Mouse (Mus musculus) lung, embryonic 14.5 days (tissue): Measurements from ENCODE around the gene Rfx3. TPM values are rescaled to one million over a fixed set of nuclear protein-coding genes. Genes with fewer than 3 reads are reported as not detected.

Experiments used
- ATAC-seq: fragments of 200-750 bp; cut with Nextera tagmentation; 2 replicates; pipeline ENCODE4 v1.8.0; 2017; ENCODE audit warnings: mild to moderate bottlenecking, moderate TSS enrichment, moderate library complexity; ENCODE audit not compliant: insufficient read depth
- DNase-seq: peaks from one replicate; pipeline ENCODE4 v3.0.0-alpha.2; 2015
- H3K27ac ChIP-seq: fragments of 300-500 bp; sonication (generic); 2 replicates; pipeline ENCODE4 v1.5.1; 2014; ENCODE audit warnings: low read depth, mild to moderate bottlenecking, moderate library complexity
- H3K27me3 ChIP-seq: fragments of 300-500 bp; sonication (generic); 2 replicates; pipeline ENCODE4 v1.6.1; 2014; ENCODE audit warnings: low read length, control low read depth; ENCODE audit not compliant: insufficient read depth
- H3K36me3 ChIP-seq: fragments of 300-500 bp; sonication (generic); 2 replicates; pipeline ENCODE4 v1.6.1; 2014; ENCODE audit warnings: control low read depth; ENCODE audit not compliant: insufficient read depth
- H3K4me1 ChIP-seq: fragments of 300-500 bp; sonication (generic); 2 replicates; pipeline ENCODE4 v1.6.1; 2014; ENCODE audit warnings: antibody characterized with exemption, control low read depth; ENCODE audit not compliant: insufficient read depth
- H3K4me2 ChIP-seq: fragments of 300-500 bp; sonication (generic); 2 replicates; pipeline ENCODE4 v1.6.1; 2014; ENCODE audit warnings: mild to moderate bottlenecking
- H3K4me3 ChIP-seq: fragments of 300-500 bp; sonication (generic); 2 replicates; pipeline ENCODE4 v1.5.1; 2014; ENCODE audit warnings: low read depth, low read length
- H3K9ac ChIP-seq: fragments of 300-500 bp; sonication (generic); 2 replicates; pipeline ENCODE4 v1.6.1; 2014
- H3K9me3 ChIP-seq: fragments of 300-500 bp; sonication (generic); 2 replicates; pipeline ENCODE4 v1.6.1; 2016; ENCODE audit warnings: low read depth, low read length, control low read depth
- CTCF ChIP-seq: IDR thresholded peaks from 2 replicates; pipeline ENCODE4 v1.5.1; 2016; ENCODE audit warnings: antibody characterized with exemption, low read depth
- WGBS: fragments of 180-500 bp; shearing (Covaris S2); extraction: QIAGEN DNeasy Blood & Tissue Kit; methylation state at CpG from one replicate; pipeline ENCODE4 v1.1.7; 2014; 5-methylcytosine and 5-hydroxymethylcytosine counted together
- polyA plus RNA-seq: library from polyadenylated mRNA; unstranded; fragments of >200 nt; fragmentation: Nextera tagmentation; extraction: Ambion mirVana; gene quantifications from 2 replicates; pipeline ENCODE4 v1.2.1, GENCODE M21; 2014

The Rfx3 gene
- polyA plus RNA-seq, 1 experiment from 2014 or later, result 14.8 TPM

DNA sequence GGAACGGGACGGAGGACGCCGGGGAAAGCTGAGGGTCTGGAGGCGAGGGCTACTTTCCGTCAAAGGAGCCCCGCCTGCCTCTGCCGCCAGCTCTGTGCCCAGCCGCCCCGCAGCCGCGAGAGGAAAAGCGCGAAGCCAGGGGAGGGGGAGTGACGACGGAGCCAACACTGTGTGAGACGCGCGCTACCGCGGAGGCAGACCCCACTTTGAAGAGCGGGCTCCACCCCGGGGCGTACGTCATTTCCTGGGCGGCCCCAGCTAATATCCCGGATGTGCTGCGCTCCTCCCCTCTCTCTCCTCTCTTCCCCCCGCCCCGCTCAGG lies 391 bp upstream of the Rfx3 start:
- ATAC-seq (peak; percentile 98), DNase-seq (peak; percentile 98)
- Histone ChIP-seq H3K9ac (peak overlapping the region; percentile 92), H3K27ac (peak overlapping the region; percentile 100), H3K27me3 (no peaks in the 10 kb centered on the region), H3K4me2 (peak overlapping the region; percentile 85), H3K4me1 (no peaks in the 10 kb centered on the region; the same call in 1 of the 2 replicates), H3K9me3 (no peaks in the 10 kb centered on the region), H3K36me3 (no peaks in the 10 kb centered on the region), H3K4me3 (peak overlapping the region; percentile 75)
- no peak for TF ChIP-seq CTCF
- WGBS, result 0% methylated on average over 27 of the region's 30 CpGs

DNA sequence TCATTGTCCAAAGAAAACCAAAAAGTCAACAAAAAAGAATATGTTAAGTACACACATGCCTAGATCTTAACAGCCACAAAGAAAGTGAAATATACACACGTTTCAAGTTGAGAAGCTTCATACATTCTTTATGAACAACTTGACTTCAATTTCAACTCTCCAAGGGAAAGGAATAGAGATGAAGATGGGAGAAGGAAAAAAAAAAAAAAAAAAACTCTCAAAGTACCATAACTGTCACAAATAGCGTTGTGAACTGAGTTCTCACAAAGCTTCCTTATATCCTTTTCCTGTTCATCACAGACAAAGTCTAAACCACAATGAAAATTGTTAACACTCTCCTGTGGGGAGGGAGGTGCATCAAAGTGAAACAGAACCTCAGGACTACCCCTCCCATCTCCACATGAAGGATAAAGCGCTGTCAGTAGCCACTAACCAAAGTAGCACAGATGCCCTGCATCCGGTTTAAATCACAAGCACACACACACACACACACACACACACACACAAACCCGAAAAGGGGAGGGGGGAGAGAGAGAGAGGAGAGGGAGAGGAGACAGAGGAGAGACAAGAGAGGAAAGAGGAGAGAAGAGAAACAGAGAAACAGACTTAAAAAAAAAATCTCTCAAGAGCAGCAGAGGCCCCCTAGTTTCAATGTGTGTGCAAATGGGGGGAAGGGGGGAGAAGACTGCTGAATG lies 1.2 kb downstream of the Rfx3 start:
- DNase-seq (peak; percentile 57), ATAC-seq (no peak)
- TF ChIP-seq CTCF, result no peak
- under 1% methylated on average over 5 of the region's 5 CpGs for WGBS
- H3K36me3 ChIP-seq, result no peaks in the 10 kb centered on the region
- peak overlapping the region; percentile 100 for H3K27ac ChIP-seq
- H3K9me3 ChIP-seq, result no peaks in the 10 kb centered on the region
- H3K27me3 ChIP-seq, result no peaks in the 10 kb centered on the region
- peak overlapping the region; percentile 78 for H3K4me2 ChIP-seq
- peak overlapping the region; percentile 75 for H3K4me3 ChIP-seq
- no peaks in the 10 kb centered on the region; the same call in 1 of the 2 replicates for H3K4me1 ChIP-seq
- peak overlapping the region; percentile 92 for H3K9ac ChIP-seq

DNA sequence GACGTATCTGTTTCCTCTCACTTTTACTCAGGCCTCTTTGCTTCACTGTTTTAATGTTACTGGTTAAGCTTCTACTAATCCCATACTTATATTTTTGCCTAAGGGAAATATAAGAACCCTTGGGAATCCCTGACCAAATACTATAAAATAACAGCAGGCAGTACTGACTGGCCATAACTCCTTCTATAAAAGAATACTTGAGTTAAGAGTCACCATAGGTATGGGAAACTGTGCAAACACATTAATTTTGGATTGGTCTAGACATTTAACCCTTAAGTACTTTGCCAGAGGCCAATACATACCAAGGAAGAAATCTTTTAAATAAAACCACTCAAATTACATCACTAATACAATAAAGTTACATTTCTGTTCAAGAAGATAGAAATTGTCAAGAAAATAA lies 6.8 kb downstream of the Rfx3 start:
- Histone ChIP-seq H3K9ac (no peak overlapping the region), H3K27ac (peak overlapping the region; percentile 77)
- no peak for ATAC-seq

GRCm38 (mm10) chr19:28003474-28003873 lies 7.5 kb downstream of the Rfx3 start:
- no peak for TF ChIP-seq CTCF
- Histone ChIP-seq H3K27me3 (no peaks in the 10 kb centered on the region), H3K4me3 (no peak overlapping the region), H3K4me1 (peaks cover 4% of the 10 kb centered on the region; the same call in 1 of the 2 replicates), H3K36me3 (no peaks in the 10 kb centered on the region), H3K4me2 (no peak overlapping the region), H3K9me3 (no peaks in the 10 kb centered on the region), H3K27ac (peak overlapping the region; percentile 77), H3K9ac (no peak overlapping the region)
- DNase-seq (peak; percentile 49), ATAC-seq (peak; percentile 63; the same call in 1 of the 2 replicates)
- 56% methylated on average over 1 of the region's 1 CpGs for WGBS

More for the DNA sequence above, 6.8 kb downstream of the Rfx3 start:
- Histone ChIP-seq H3K4me1 (peaks cover 4% of the 10 kb centered on the region; the same call in 1 of the 2 replicates), H3K4me3 (no peak overlapping the region), H3K9me3 (no peaks in the 10 kb centered on the region), H3K36me3 (no peaks in the 10 kb centered on the region), H3K27me3 (no peaks in the 10 kb centered on the region), H3K4me2 (no peak overlapping the region)
- no peak for TF ChIP-seq CTCF
- no peak for DNase-seq
- 36% methylated on average over 1 of the region's 1 CpGs for WGBS

DNA sequence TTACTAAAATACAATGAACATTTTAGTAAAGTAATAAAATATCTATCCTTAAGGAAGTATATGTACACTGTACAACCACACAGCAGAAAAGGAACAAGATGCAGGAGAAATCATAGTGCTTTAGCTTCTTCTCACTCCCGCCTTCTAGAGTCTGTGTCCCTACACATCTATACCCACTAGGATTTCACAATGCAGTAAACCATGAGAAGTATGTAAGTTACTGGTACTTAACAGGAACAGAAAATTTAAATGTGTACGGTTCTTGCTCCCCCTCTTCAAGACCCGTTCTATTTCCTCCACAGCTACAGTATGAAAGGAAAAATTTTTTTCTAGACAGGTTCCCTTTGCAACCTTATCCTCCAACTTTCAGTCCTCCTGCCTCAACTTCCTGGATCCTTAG lies 8.3 kb downstream of the Rfx3 start:
- no peak for DNase-seq
- no peaks in the 10 kb centered on the region for H3K36me3 ChIP-seq
- H3K4me2 ChIP-seq, result no peak overlapping the region
- H3K9ac ChIP-seq, result no peak overlapping the region
- H3K4me1 ChIP-seq, result peaks cover 4% of the 10 kb centered on the region; the same call in 1 of the 2 replicates
- no peaks in the 10 kb centered on the region for H3K27me3 ChIP-seq
- no peak overlapping the region for H3K4me3 ChIP-seq
- H3K9me3 ChIP-seq, result no peaks in the 10 kb centered on the region
- no peak for TF ChIP-seq CTCF
- H3K27ac ChIP-seq, result no peak overlapping the region
- no peak for ATAC-seq
- WGBS, result 63% methylated on average over 3 of the region's 3 CpGs

GRCm38 (mm10) chr19:27992800-27993199 lies 18.2 kb downstream of the Rfx3 start:
- no peak overlapping the region for H3K4me3 ChIP-seq
- 91% methylated on average over 7 of the region's 7 CpGs for WGBS
- H3K36me3 ChIP-seq, result no peaks in the 10 kb centered on the region
- no peaks in the 10 kb centered on the region for H3K4me1 ChIP-seq
- H3K9ac ChIP-seq, result no peak overlapping the region
- H3K27me3 ChIP-seq, result no peaks in the 10 kb centered on the region
- no peaks in the 10 kb centered on the region for H3K9me3 ChIP-seq
- DNase-seq (no peak), ATAC-seq (no peak)
- TF ChIP-seq CTCF, result no peak
- no peak overlapping the region for H3K4me2 ChIP-seq
- no peak overlapping the region for H3K27ac ChIP-seq

GRCm38 (mm10) chr19:27988746-27989145 lies 22.2 kb downstream of the Rfx3 start:
- no peak for TF ChIP-seq CTCF
- ATAC-seq (no peak), DNase-seq (no peak)
- no peaks in the 10 kb centered on the region for H3K27me3 ChIP-seq
- H3K4me3 ChIP-seq, result no peak overlapping the region
- H3K9me3 ChIP-seq, result no peaks in the 10 kb centered on the region
- no peak overlapping the region for H3K27ac ChIP-seq
- H3K4me1 ChIP-seq, result no peaks in the 10 kb centered on the region
- H3K9ac ChIP-seq, result no peak overlapping the region
- H3K36me3 ChIP-seq, result no peaks in the 10 kb centered on the region
- WGBS, result 60% methylated on average over 3 of the region's 3 CpGs
- no peak overlapping the region for H3K4me2 ChIP-seq

DNA sequence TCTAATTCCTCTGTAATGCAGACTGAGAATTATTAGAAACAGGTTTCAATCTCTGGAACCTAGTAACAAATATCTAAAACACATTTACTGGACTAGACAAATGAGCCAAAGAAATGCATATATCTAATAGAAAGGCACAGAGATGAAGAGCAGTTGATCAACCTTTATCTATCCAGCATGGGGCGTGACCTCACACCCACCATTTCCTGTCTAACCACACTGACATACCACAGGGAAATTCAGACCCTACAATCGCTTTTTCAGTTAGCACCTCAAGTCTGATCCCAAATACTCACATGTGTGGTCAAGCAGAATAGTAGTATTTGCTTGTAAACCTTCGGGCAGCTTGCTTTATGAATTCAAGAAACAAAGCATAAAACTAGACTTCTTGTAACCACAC lies 43.4 kb downstream of the Rfx3 start:
- no peak overlapping the region for H3K27ac ChIP-seq
- no peak overlapping the region for H3K9ac ChIP-seq
- H3K4me2 ChIP-seq, result no peak overlapping the region
- H3K9me3 ChIP-seq, result no peaks in the 10 kb centered on the region
- DNase-seq, result no peak
- H3K4me3 ChIP-seq, result no peak overlapping the region
- TF ChIP-seq CTCF, result no peak
- no peaks in the 10 kb centered on the region for H3K36me3 ChIP-seq
- no peaks in the 10 kb centered on the region for H3K27me3 ChIP-seq
- ATAC-seq, result no peak
- 79% methylated on average over 3 of the region's 3 CpGs for WGBS
- H3K4me1 ChIP-seq, result no peaks in the 10 kb centered on the region
